8 mouse cellular contexts compared by ENCODE assay signal in genomic region chr13:53178594-53178993, GRCm38 (mm10).
A peak's percentile ranks its signal among the peaks of the same experiment; 100 is the strongest.
DNase-seq lines count a peak whose midpoint lies in the region; ATAC-seq and TF ChIP-seq lines count a peak whose summit lies in the region.

No protein-coding gene starts in this region.

- H3K4me3 ChIP-seq in heart, embryonic 13.5 days, result peak overlapping the region; percentile 6; the same call in 1 of the 2 replicates
- no peak overlapping the region for H3K4me3 ChIP-seq in embryonic facial prominence, embryonic 11.5 days (ENCODE audit: low read depth, low read length)
- H3K4me3 ChIP-seq in intestine, embryonic 16.5 days (ENCODE audit: low read length), result no peak overlapping the region
- H3K4me3 ChIP-seq in cerebellum, adult 2 months (replicated peaks; ENCODE audit: insufficient read depth, low read depth, low read length), result no peak overlapping the region

- no peak for TF ChIP-seq CTCF in cerebellum, adult 2 months (IDR thresholded peaks at IDR 0.05; ENCODE audit: borderline replicate concordance, insufficient read depth, low read depth, low read length)

- WGBS in heart, embryonic 13.5 days, result 16% methylated on average over 13 of the region's 13 CpGs
- 2% methylated on average over 13 of the region's 13 CpGs for WGBS in embryonic facial prominence, embryonic 11.5 days
- WGBS in intestine, embryonic 16.5 days, result 6% methylated on average over 13 of the region's 13 CpGs
- whole genome bisulfite sequencing in cerebellum, adult 2 months, result 1% methylated on average over 13 of the region's 13 CpGs

- no peaks in the 10 kb centered on the region for H3K27me3 ChIP-seq in heart, embryonic 13.5 days (replicated peaks)
- H3K27me3 ChIP-seq in embryonic facial prominence, embryonic 11.5 days (ENCODE audit: control insufficient read depth, insufficient read depth, low read length), result no peaks in the 10 kb centered on the region
- no peaks in the 10 kb centered on the region for H3K27me3 ChIP-seq in intestine, embryonic 16.5 days (replicated peaks; ENCODE audit: control insufficient read depth, insufficient read depth, low read length)
- H3K27me3 ChIP-seq in cerebellum, adult 2 months (ENCODE audit: control insufficient read depth, insufficient read depth, low read length), result no peaks in the 10 kb centered on the region

- peak overlapping the region; percentile 59 for H3K9ac ChIP-seq in heart, embryonic 13.5 days
- no peak overlapping the region; the same call in 1 of the 2 replicates for H3K9ac ChIP-seq in embryonic facial prominence, embryonic 11.5 days (replicated peaks; ENCODE audit: low read length)
- peak overlapping the region; percentile 56 for H3K9ac ChIP-seq in intestine, embryonic 16.5 days (ENCODE audit: low read depth, low read length)

- H3K36me3 ChIP-seq in heart, embryonic 13.5 days, result no peaks in the 10 kb centered on the region
- no peaks in the 10 kb centered on the region for H3K36me3 ChIP-seq in embryonic facial prominence, embryonic 11.5 days (replicated peaks; ENCODE audit: control insufficient read depth, insufficient read depth, low read depth, low read length)
- no peaks in the 10 kb centered on the region for H3K36me3 ChIP-seq in intestine, embryonic 16.5 days (ENCODE audit: control insufficient read depth, insufficient read depth, low read length)

- no peak for ATAC-seq in heart, embryonic 13.5 days (ENCODE audit: extremely low read depth, insufficient number of reproducible peaks, low FRiP score, low TSS enrichment)
- ATAC-seq in embryonic facial prominence, embryonic 11.5 days (replicated peaks; ENCODE audit: insufficient number of reproducible peaks, low FRiP score, low TSS enrichment, low read depth), result no peak
- ATAC-seq in intestine, embryonic 16.5 days, result peak; percentile 36
- ATAC-seq in megakaryocyte progenitor cell, adult 5-6 weeks (replicated peaks; ENCODE audit: poor library complexity), result no peak

- H3K9me3 ChIP-seq in heart, embryonic 13.5 days, result no peaks in the 10 kb centered on the region
- H3K9me3 ChIP-seq in embryonic facial prominence, embryonic 11.5 days (replicated peaks; ENCODE audit: control insufficient read depth, low read length), result no peaks in the 10 kb centered on the region
- no peaks in the 10 kb centered on the region for H3K9me3 ChIP-seq in intestine, embryonic 16.5 days (ENCODE audit: control insufficient read depth, low read length)

- no peak for TF ChIP-seq POLR2A in cerebellum, adult 2 months (IDR thresholded peaks at IDR 0.05; ENCODE audit: borderline replicate concordance, insufficient read depth, low read length)

- peak overlapping the region; percentile 51 for H3K4me2 ChIP-seq in heart, embryonic 13.5 days
- H3K4me2 ChIP-seq in embryonic facial prominence, embryonic 11.5 days (ENCODE audit: low read depth, low read length), result peak overlapping the region; percentile 17
- H3K4me2 ChIP-seq in intestine, embryonic 16.5 days (ENCODE audit: low read depth, low read length), result peak overlapping the region; percentile 17

- intact Hi-C loops in heart, postnatal 14 days (cut with DNase I), result no loop called here

- peak overlapping the region; percentile 10; the same call in 1 of the 2 replicates for H3K27ac ChIP-seq in heart, embryonic 13.5 days (replicated peaks)
- peak overlapping the region; percentile 63 for H3K27ac ChIP-seq in embryonic facial prominence, embryonic 11.5 days (replicated peaks; ENCODE audit: low read depth, low read length)
- H3K27ac ChIP-seq in intestine, embryonic 16.5 days (ENCODE audit: low read length), result peak overlapping the region; percentile 55
- no peak overlapping the region for H3K27ac ChIP-seq in cerebellum, adult 2 months (ENCODE audit: insufficient read depth, low read length)

- no peak for DNase-seq in heart, postnatal 14 days
- DNase-seq in embryonic facial prominence, embryonic 11.5 days (ENCODE audit: low spot score), result peak; percentile 82
- peak; percentile 29 to 66 for DNase-seq in lung, postnatal 4 days
- DNase-seq in right cerebral cortex, postnatal 25 days, result no peak
- no peak for DNase-seq in cerebellum, adult 2 months

- H3K4me1 ChIP-seq in heart, embryonic 13.5 days, result peaks cover 74% of the 10 kb centered on the region
- H3K4me1 ChIP-seq in embryonic facial prominence, embryonic 11.5 days (ENCODE audit: control insufficient read depth, insufficient read depth, low read length), result peaks cover 16% of the 10 kb centered on the region
- peaks cover 68% of the 10 kb centered on the region for H3K4me1 ChIP-seq in intestine, embryonic 16.5 days (ENCODE audit: control insufficient read depth, insufficient read depth, low read length)
- H3K4me1 ChIP-seq in cerebellum, adult 2 months (ENCODE audit: control insufficient read depth, insufficient read depth, low read length), result no peaks in the 10 kb centered on the region; the same call in 1 of the 2 replicates

Comparison
In these comparisons a context has a peak if more than half of its experiments do, and no peak if none do; other contexts are left out.
1. DNase-seq: peak in embryonic facial prominence, embryonic 11.5 days (single experiment) and lung, postnatal 4 days (2 of 2); none in heart, postnatal 14 days (0 of 2), right cerebral cortex, postnatal 25 days (single experiment) and cerebellum, adult 2 months (0 of 2).
2. Peak in every context shown above with its lines, with median percentiles within 50 percentile points of each other: H3K4me2 ChIP-seq.